Mouse (Mus musculus) cortical plate, adult 2 months (tissue): ENCODE results near the gene Padi2. TPM values are rescaled to one million over a fixed set of nuclear protein-coding genes. Genes with fewer than 3 reads are reported as not detected.

ENCODE experiments used
- H3K27ac ChIP-seq: fragments of 200-500 bp; 2 replicates; pipeline ENCODE4 v1.5.1; 2012; ENCODE audit warnings: low read length, control low read depth, inconsistent platforms; ENCODE audit not compliant: insufficient read depth
- H3K4me1 ChIP-seq: fragments of 200-500 bp; 2 replicates; pipeline ENCODE4 v1.6.1; 2011; ENCODE audit warnings: low read length; ENCODE audit not compliant: control insufficient read depth, insufficient read depth
- H3K4me3 ChIP-seq: fragments of 200-500 bp; 2 replicates; pipeline ENCODE4 v1.5.1; 2011; ENCODE audit warnings: mild to moderate bottlenecking, low read length, control low read depth; ENCODE audit not compliant: insufficient read depth
- CTCF ChIP-seq: fragments of 200-500 bp; IDR thresholded peaks from 2 replicates; pipeline ENCODE4 v1.5.1; 2011; ENCODE audit warnings: mild to moderate bottlenecking, control low read depth, low read length; ENCODE audit not compliant: insufficient read depth; ENCODE audit errors: extremely low read depth
- POLR2A ChIP-seq: fragments of 200-500 bp; IDR thresholded peaks from 2 replicates; pipeline ENCODE4 v1.6.1; 2011; ENCODE audit warnings: mild to moderate bottlenecking, low read length, control low read depth; ENCODE audit not compliant: insufficient read depth; ENCODE audit errors: extremely low read depth
- polyA plus RNA-seq: library from polyadenylated mRNA; depleted of rRNA; stranded (reverse); fragments of >200 nt; gene quantifications from 2 replicates; pipeline ENCODE4 v1.2.3, GENCODE M21; 2012

The Padi2 gene
- polyA plus RNA-seq, 1 experiment: 19.4 TPM

DNA sequence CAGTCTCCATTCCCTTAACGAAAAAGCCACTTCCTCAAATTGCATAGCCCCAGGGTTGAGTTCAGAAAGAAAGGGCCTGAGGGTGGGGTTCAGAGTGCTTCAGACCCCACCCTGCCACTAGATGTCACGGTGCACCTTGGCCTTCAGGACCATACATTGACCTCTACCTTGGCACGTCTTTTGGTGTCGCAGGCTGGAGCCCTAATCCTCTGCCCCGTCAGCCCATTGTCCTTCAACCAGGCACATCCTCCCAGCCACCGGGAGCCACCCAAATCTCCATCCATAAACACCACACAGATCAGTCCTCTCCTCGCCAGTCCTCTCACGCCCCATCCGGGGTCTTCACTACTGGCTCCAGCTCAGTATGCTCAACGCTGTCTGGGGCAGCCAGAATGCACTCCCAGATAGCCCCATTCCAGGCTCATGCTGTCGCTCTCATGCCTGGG, 695 bp upstream of the Padi2 start:
- H3K4me3 ChIP-seq: peak overlapping the region; percentile 41; the same call in 1 of the 2 replicates
- H3K27ac ChIP-seq: no peak overlapping the region
- no peaks in the 10 kb centered on the region for H3K4me1 ChIP-seq
- no peak for TF ChIP-seq CTCF
- TF ChIP-seq POLR2A: no peak

DNA sequence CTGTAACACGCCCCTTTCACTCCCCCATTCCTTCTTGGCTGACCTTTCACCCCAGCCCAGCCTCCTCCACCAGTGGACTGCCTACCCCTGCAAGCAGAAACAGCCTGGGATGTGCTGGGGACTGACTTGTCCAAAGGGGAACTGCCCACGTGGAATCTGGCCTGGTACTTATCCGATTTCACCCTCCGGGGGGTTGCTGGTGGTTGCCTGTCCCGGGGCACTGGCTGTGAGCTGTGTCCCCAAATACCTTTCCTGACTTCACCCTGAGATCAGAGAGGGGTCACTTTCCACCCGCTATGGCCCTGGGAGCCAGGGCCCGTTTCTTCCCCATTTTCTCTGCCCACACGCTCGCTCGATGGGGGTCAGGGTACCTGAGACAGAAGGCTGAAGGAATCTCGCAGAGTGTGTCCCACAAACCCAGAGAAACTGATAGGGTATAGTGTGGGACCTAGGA, 710 bp downstream of the Padi2 start:
- no peak for TF ChIP-seq POLR2A
- no peak for TF ChIP-seq CTCF
- peak overlapping the region; percentile 41; the same call in 1 of the 2 replicates for H3K4me3 ChIP-seq
- no peaks in the 10 kb centered on the region for H3K4me1 ChIP-seq
- H3K27ac ChIP-seq: no peak overlapping the region

DNA sequence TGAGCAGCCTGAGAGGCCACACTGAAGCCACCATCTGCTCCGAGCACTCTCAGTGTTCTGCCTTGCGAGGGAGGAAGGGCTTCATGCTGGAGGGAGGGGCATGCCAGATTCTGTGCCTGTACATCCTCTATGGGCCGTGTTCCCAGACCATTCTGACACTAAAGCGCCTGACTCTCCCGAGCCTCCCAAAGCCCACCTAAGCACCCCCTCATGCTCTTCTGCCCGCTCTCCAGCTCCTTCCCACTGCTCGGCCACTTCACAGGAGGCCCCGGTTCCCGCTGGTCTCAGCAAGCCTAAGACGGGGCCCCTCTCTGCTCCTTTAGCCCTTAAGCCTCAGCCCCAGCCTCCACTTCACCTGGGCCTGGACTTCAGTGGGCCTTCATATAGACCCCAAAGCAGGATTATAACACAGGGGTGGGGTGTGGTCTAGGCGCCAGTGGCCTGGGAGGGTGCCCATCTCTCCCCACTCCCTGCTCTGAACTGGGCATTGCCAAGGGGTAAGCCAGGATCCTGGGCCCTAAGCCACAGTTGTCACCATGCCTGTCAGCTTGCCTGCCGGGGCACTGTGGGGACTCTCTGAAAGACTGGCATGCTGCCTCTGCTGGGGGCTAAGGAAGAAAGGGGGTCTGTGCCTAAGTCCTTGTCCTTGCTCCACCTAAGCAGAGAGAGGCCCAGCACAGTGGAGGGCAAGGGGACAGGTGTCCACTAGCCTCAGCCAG, 1.3 kb downstream of the Padi2 start:
- Histone ChIP-seq H3K4me3 (no peak overlapping the region), H3K4me1 (no peaks in the 10 kb centered on the region), H3K27ac (no peak overlapping the region)
- TF ChIP-seq CTCF (no peak), POLR2A (no peak)

DNA sequence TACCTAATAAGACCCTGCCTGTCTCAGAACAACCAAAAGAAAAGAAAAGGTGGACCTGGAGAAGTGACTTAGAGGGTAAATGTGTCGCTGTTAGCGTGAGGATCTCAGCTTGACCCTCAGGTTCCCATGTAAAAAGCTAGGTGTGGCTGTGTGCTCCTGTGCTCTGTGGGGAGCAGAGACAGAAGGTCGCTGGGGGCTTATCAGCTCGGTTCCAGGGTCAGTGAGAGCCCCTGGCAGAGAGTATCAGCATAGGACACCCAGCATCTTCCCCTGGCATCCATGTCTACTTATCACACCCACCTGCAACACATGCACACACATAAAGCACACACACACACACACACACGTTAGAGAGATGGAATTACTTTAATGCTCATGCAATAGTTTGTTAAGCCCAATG, 2.5 kb downstream of the Padi2 start:
- TF ChIP-seq CTCF: no peak
- TF ChIP-seq POLR2A: no peak
- no peaks in the 10 kb centered on the region for H3K4me1 ChIP-seq

DNA sequence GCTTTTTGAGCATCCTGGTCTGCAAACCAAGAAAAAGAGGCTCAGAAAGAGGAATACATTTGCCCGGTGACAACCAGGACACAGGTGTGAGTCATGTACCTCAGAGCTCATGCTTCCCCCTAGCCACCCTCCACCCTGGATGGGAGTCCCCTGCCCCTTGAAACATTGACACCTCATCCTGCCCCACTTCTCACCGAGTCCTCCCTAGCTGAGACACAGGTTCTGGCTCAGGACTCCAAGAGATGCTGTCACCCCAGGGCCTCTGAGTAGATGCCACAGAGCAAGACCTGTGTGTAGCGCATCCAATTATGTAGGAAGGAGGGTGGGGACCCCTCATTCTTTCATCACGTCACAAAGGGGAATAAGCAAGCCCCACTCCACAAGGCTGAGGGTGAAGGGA, 3.4 kb downstream of the Padi2 start:
- Histone ChIP-seq H3K4me1 (no peaks in the 10 kb centered on the region), H3K4me3 (no peak overlapping the region), H3K27ac (no peak overlapping the region)
- no peak for TF ChIP-seq POLR2A
- TF ChIP-seq CTCF: no peak

More for the DNA sequence above, 2.5 kb downstream of the Padi2 start:
- Histone ChIP-seq H3K4me3 (no peak overlapping the region), H3K27ac (no peak overlapping the region)

DNA sequence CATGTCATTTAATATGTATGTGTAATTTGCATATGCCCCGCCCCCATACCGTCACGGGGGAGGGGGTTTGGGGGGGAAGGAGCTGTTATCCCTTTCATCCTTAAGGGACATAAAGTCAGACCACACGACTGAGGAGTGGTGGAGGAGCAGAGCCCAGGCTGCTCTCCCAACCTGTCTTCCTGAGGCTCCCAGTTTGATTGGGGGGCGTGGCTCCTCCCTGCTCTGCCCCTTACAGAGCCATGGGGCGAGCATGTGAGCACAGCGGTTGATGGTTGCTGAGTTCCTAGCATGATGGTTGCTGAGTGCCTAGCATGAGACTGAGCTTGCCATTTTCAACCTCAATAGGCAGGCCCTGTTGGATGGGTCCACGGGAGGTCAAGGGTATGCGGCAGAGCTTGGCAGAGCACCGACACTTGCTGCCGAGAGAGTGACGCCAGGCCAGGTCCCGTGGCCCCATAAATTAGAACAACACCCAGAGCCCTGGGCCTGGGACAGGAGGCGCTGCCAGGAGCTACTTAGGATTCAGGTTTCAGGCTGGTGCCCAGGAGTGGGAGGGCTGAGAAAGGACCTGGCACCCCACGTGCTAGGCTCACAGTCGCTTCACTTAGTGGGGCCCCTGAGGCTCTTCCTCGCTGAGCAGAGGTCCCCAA, 4.6 kb downstream of the Padi2 start:
- no peaks in the 10 kb centered on the region for H3K4me1 ChIP-seq
- TF ChIP-seq POLR2A: no peak
- no peak for TF ChIP-seq CTCF
- H3K4me3 ChIP-seq: no peak overlapping the region
- H3K27ac ChIP-seq: no peak overlapping the region

DNA sequence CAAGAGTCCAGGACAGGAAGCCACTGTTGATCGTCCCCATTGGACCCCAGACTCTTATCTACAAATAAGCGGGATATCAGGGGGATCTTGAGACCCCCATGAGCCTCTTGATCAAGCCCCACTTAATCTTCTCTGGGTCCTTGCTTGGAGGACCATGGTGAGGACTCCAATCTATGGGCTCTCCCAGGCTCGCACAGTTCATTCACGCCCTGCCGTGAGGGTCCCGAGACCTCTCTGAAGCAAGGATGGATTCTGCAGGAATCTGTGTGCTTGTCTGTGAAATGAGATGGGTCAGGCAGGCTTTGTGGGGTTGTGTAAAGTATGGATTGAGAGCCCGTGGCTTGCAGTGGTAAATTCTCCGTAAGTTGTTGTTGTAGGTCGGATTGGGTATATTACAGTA, 5.3 kb downstream of the Padi2 start:
- Histone ChIP-seq H3K27ac (no peak overlapping the region), H3K4me1 (no peaks in the 10 kb centered on the region), H3K4me3 (no peak overlapping the region)
- TF ChIP-seq POLR2A (no peak), CTCF (no peak)

DNA sequence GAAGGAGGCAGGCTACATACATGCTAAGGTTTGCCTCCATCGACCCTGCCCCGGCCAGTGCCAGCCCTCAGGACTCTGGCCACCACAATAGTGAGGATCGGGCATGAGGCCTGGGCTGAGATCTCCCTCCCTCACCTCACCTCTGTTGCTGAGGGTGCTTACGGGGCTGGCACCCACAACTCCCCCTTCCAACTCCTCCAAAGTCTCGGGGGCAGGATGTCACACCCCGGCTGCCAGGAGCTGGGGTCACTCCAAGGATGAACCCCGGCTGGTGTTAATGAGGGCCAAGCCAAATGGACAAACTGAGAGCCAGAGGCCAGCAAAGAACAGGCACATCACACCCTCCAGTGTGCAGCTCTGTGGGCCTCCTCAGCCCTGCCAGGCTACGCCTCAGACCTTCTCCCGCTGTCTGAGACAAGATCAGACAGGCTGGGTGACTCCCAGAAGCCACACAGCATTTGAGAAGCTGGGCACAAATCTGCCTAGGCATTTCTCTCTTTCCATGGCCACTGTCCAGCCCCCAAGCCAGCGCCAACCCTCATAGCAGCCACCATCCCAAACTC, 6.2 kb downstream of the Padi2 start:
- Histone ChIP-seq H3K27ac (no peak overlapping the region), H3K4me1 (no peaks in the 10 kb centered on the region), H3K4me3 (no peak overlapping the region)
- TF ChIP-seq CTCF (no peak), POLR2A (no peak)

DNA sequence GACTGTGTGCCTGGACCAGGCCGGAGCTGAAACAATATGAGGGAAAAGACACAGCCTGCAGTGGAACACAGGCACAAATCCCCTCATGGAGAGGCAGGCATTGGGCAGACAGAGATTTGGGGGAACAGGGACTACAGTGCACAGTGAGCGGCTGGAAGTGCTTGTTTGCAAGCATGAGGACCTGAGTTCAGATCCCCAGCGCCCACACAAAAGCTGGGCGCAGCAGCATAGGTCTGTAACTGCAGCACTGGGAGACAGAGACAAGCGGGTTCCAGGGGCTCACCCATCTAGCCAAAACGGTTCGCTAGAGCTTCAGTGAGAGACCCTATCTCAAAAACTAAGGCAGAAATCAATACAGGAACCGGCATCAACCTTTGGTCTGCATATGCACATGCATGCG, 7.4 kb downstream of the Padi2 start:
- Histone ChIP-seq H3K27ac (no peak overlapping the region), H3K4me1 (no peaks in the 10 kb centered on the region), H3K4me3 (no peak overlapping the region)
- no peak for TF ChIP-seq POLR2A
- no peak for TF ChIP-seq CTCF

DNA sequence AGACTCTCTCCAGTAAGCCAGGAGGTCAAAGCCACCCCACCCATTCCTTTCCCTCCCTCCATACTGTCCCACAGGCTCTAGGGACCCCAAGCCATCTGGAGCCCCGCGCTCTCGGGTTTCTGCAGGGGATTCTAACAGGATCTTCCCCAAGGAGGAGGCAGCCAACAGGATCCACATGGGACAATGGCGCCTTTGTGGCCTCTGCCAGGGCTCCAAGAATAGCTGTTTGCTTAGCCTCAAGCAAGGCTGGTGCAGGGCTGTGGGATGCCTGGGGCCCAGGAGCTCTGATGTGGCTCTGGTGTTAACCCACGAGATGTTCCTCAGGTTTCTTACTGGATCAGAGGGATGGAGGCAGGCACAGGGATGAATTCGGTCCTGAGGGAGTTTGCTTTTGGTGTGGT, 8.6 kb downstream of the Padi2 start:
- H3K4me1 ChIP-seq: no peaks in the 10 kb centered on the region
- TF ChIP-seq POLR2A (no peak), CTCF (no peak)
- H3K27ac ChIP-seq: peak overlapping the region; percentile 0; the same call in 1 of the 2 replicates
- no peak overlapping the region for H3K4me3 ChIP-seq
